In the genomic region with DNA sequence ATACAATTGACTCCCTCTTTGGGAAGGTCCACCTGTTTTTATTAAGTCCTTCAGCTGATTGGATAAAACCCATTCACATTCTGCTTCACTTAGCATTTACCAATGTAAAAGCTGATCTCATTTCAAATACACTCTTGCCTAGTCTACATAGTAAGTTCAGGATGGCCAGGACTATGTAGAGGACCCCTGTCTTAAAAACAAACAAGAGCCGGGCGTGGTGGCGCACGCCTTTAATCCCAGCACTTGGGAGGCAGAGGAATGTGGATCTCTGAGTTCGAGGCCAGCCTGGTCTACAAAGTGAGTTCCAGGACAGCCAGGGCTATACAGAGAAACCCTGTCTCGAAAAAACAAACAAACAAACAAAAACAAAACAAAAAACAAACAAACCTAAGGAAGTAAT, we compare ENCODE assay signal across 1 mouse cellular context. TPM values are rescaled to one million over a fixed set of nuclear protein-coding genes. Genes with fewer than 3 reads are reported as not detected.
"Had no signal": no experiment of that assay in that cellular context is flagged by ENCODE, and none has a peak within 500 bp of the region (broad histone marks: within the 10 kb centered on the region; RNA-seq: fewer than 3 reads in every experiment).

No protein-coding gene starts in this region.

RNA-seq across cellular contexts. Expression of a gene that starts 54.3 kb away (rescaled TPM):
- polyA plus RNA-seq: urinary bladder, adult 2 months had no signal
